9 mouse cellular contexts compared by ENCODE assay signal in the genomic region with DNA sequence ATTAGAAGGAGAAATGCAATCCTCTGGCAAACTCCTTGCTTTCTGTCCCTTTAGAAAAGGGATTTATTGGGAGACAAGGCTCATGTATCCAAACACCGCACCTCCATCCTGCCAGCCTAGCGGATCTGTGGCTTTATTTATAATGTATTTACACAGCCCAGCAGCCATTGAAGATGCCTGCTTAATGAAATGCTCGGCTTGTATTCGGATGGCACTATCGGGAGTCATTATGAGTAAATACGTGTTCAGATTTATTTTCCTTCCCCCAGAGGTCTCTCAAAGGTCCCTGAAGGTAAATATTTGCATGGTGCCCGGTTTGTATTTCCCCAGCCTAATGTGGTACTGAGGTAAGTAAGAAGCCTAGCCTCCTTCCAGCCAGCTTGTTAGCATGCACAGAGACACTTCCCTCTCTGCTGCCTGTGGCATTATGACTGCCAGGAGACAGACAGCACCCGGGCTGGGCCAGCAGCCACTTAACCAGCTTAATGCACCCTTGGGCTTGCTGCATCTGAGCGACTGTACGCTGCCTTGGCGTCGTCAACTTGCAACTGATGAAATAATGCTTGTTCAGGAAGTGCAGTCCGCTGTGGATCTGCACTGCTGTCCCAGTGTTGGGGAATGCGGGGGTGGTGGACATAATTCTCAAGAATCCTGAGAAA.
DNase-seq lines count a peak whose midpoint lies in the region; ATAC-seq and TF ChIP-seq lines count a peak whose summit lies in the region.
"Had no signal": no experiment of that assay in that cellular context is flagged by ENCODE, and none has a peak within 500 bp of the region (broad histone marks: within the 10 kb centered on the region; RNA-seq: fewer than 3 reads in every experiment).

No protein-coding gene starts in this region.

- H3K36me3 ChIP-seq in embryonic facial prominence, embryonic 10.5 days (replicated peaks), result no peaks in the 10 kb centered on the region
- no peaks in the 10 kb centered on the region for H3K36me3 ChIP-seq in intestine, postnatal 0 days (ENCODE audit: control insufficient read depth, insufficient read depth)
- no peaks in the 10 kb centered on the region for H3K36me3 ChIP-seq in neural tube, embryonic 11.5 days (ENCODE audit: control insufficient read depth, insufficient read depth, low read length)
- H3K36me3 ChIP-seq: liver, embryonic 15.5 days had no signal

- peaks cover 43% of the 10 kb centered on the region for H3K27me3 ChIP-seq in embryonic facial prominence, embryonic 10.5 days (replicated peaks; ENCODE audit: low read depth, poor library complexity, severe bottlenecking)
- 0 out of 2 replicates have a peak, but pooled peaks cover 4% of the 10 kb centered on the region for H3K27me3 ChIP-seq in intestine, postnatal 0 days (replicated peaks; ENCODE audit: control insufficient read depth, insufficient read depth, low read length)
- no peaks in the 10 kb centered on the region for H3K27me3 ChIP-seq in neural tube, embryonic 11.5 days (ENCODE audit: control insufficient read depth, insufficient read depth, low read length)

- no peaks in the 10 kb centered on the region for H3K9me3 ChIP-seq in embryonic facial prominence, embryonic 10.5 days
- no peaks in the 10 kb centered on the region for H3K9me3 ChIP-seq in intestine, postnatal 0 days (ENCODE audit: control insufficient read depth)
- H3K9me3 ChIP-seq in neural tube, embryonic 11.5 days (ENCODE audit: control insufficient read depth, low read length), result no peaks in the 10 kb centered on the region
- H3K9me3 ChIP-seq: liver, embryonic 15.5 days had no signal

- no peak for TF ChIP-seq CTCF in intestine, postnatal 0 days (IDR thresholded peaks at IDR 0.05; ENCODE audit: low read depth)

- ATAC-seq in intestine, postnatal 0 days, result no peak
- no peak for ATAC-seq in neural tube, embryonic 11.5 days (ENCODE audit: insufficient read depth, low FRiP score, low TSS enrichment)

- no peak overlapping the region for H3K9ac ChIP-seq in intestine, postnatal 0 days (ENCODE audit: low read depth, low read length)
- H3K9ac ChIP-seq in neural tube, embryonic 11.5 days (ENCODE audit: low read length), result no peak overlapping the region
- H3K9ac ChIP-seq: liver, embryonic 15.5 days had no signal

- peaks cover 54% of the 10 kb centered on the region for H3K4me1 ChIP-seq in embryonic facial prominence, embryonic 10.5 days
- 0 out of 2 replicates have a peak, but pooled peaks cover 12% of the 10 kb centered on the region for H3K4me1 ChIP-seq in intestine, postnatal 0 days (replicated peaks; ENCODE audit: control insufficient read depth, insufficient read depth, low read length)
- H3K4me1 ChIP-seq in neural tube, embryonic 11.5 days (ENCODE audit: control insufficient read depth, insufficient read depth, low read length), result peaks cover 29% of the 10 kb centered on the region

- no peak overlapping the region for H3K4me3 ChIP-seq in embryonic facial prominence, embryonic 10.5 days
- no peak overlapping the region for H3K4me3 ChIP-seq in intestine, postnatal 0 days (ENCODE audit: low read depth, low read length)
- no peak overlapping the region for H3K4me3 ChIP-seq in neural tube, embryonic 11.5 days (ENCODE audit: low read depth, low read length)
- H3K4me3 ChIP-seq: liver, embryonic 15.5 days had no signal

- DNase-seq in kidney, postnatal 10 days, result peak; percentile 52
- no peak for DNase-seq in kidney, postnatal 25 days
- DNase-seq in embryonic facial prominence, embryonic 10.5 days (ENCODE audit: low spot score), result no peak
- peak; percentile 44 for DNase-seq in neural tube, embryonic 11.5 days (ENCODE audit: low spot score)
- DNase-seq in urinary bladder, postnatal 14 days (ENCODE audit: low spot score), result no peak
- no peak for DNase-seq in thymus, postnatal 14 days
- DNase-seq in gastrocnemius, adult 18-20 months (ENCODE audit: low spot score), result no peak

- H3K4me2 ChIP-seq in intestine, postnatal 0 days (replicated peaks; ENCODE audit: low read depth), result peak overlapping the region; percentile 46; the same call in 1 of the 2 replicates
- no peak overlapping the region for H3K4me2 ChIP-seq in neural tube, embryonic 11.5 days (ENCODE audit: low read depth)
- H3K4me2 ChIP-seq: liver, embryonic 15.5 days had no signal

- WGBS in embryonic facial prominence, embryonic 10.5 days, result 53% methylated on average over 14 of the region's 14 CpGs
- 24% methylated on average over 14 of the region's 14 CpGs for WGBS in intestine, postnatal 0 days
- 37% methylated on average over 14 of the region's 14 CpGs for WGBS in neural tube, embryonic 11.5 days

- H3K27ac ChIP-seq in embryonic facial prominence, embryonic 10.5 days (replicated peaks), result 0 out of 2 replicates have a peak overlapping the region, but pooled peaks have one; percentile 14
- no peak overlapping the region for H3K27ac ChIP-seq in intestine, postnatal 0 days (ENCODE audit: low read depth, low read length)
- no peak overlapping the region for H3K27ac ChIP-seq in neural tube, embryonic 11.5 days (ENCODE audit: low read depth, low read length)
- H3K27ac ChIP-seq: liver, embryonic 15.5 days had no signal

Comparison
In these comparisons a context has a peak if more than half of its experiments do, and no peak if none do; other contexts are left out.
1. DNase-seq: peak in kidney, postnatal 10 days (single experiment) and neural tube, embryonic 11.5 days (single experiment); none in kidney, postnatal 25 days (0 of 2), embryonic facial prominence, embryonic 10.5 days (single experiment), urinary bladder, postnatal 14 days (single experiment), thymus, postnatal 14 days (single experiment) and gastrocnemius, adult 18-20 months (single experiment).